Mouse (Mus musculus) neural tube, embryonic 14.5 days (tissue): Measurements from ENCODE around the gene Alkbh5. TPM values are rescaled to one million over a fixed set of nuclear protein-coding genes. Genes with fewer than 3 reads are reported as not detected.

Experiments
- ATAC-seq: fragments of 200-750 bp; cut with Nextera tagmentation; 2 replicates; pipeline ENCODE4 v1.8.0; 2017; ENCODE audit warnings: low read depth, mild to moderate bottlenecking, moderate TSS enrichment, moderate library complexity
- H3K27ac ChIP-seq: fragments of 300-500 bp; sonication (generic); 2 replicates; pipeline ENCODE4 v1.5.1; 2014; ENCODE audit warnings: low read depth, mild to moderate bottlenecking, control low read depth, low read length, moderate library complexity, mixed read lengths
- H3K27me3 ChIP-seq: fragments of 300-500 bp; sonication (generic); 2 replicates; pipeline ENCODE4 v1.6.1; 2014; ENCODE audit warnings: low read length; ENCODE audit not compliant: control insufficient read depth, insufficient read depth
- H3K36me3 ChIP-seq: fragments of 300-500 bp; sonication (generic); 2 replicates; pipeline ENCODE4 v1.6.1; 2014; ENCODE audit warnings: low read length, mixed read lengths; ENCODE audit not compliant: control insufficient read depth, insufficient read depth
- H3K4me1 ChIP-seq: fragments of 300-500 bp; sonication (generic); 2 replicates; pipeline ENCODE4 v1.6.1; 2014; ENCODE audit warnings: low read length; ENCODE audit not compliant: control insufficient read depth, insufficient read depth
- H3K4me2 ChIP-seq: fragments of 300-500 bp; sonication (generic); 2 replicates; pipeline ENCODE4 v1.6.1; 2014; ENCODE audit warnings: mild to moderate bottlenecking, low read depth, low read length, control low read depth
- H3K4me3 ChIP-seq: fragments of 300-500 bp; sonication (generic); 2 replicates; pipeline ENCODE4 v1.5.1; 2014; ENCODE audit warnings: low read depth, low read length, control low read depth, mixed read lengths
- H3K9ac ChIP-seq: fragments of 300-500 bp; sonication (generic); replicated peaks from 2 replicates; pipeline ENCODE4 v1.6.1; 2014; ENCODE audit warnings: low read depth, mild to moderate bottlenecking, control low read depth, low read length, mixed read lengths
- H3K9me3 ChIP-seq: fragments of 300-500 bp; sonication (generic); 2 replicates; pipeline ENCODE4 v1.6.1; 2016; ENCODE audit warnings: low read length; ENCODE audit not compliant: control insufficient read depth
- WGBS: fragments of 180-500 bp; shearing (Covaris S2); extraction: QIAGEN DNeasy Blood & Tissue Kit; methylation state at CpG from one replicate; pipeline ENCODE4 v1.1.7; 2014; 5-methylcytosine and 5-hydroxymethylcytosine counted together
- polyA plus RNA-seq: library from polyadenylated mRNA; unstranded; fragments of >200 nt; fragmentation: Nextera tagmentation; extraction: Ambion mirVana; gene quantifications from 2 replicates; pipeline ENCODE4 v1.2.1, GENCODE M21; 2014

Gene Alkbh5
- polyA plus RNA-seq, 1 experiment from 2014 or later, result 17.0 TPM

DNA sequence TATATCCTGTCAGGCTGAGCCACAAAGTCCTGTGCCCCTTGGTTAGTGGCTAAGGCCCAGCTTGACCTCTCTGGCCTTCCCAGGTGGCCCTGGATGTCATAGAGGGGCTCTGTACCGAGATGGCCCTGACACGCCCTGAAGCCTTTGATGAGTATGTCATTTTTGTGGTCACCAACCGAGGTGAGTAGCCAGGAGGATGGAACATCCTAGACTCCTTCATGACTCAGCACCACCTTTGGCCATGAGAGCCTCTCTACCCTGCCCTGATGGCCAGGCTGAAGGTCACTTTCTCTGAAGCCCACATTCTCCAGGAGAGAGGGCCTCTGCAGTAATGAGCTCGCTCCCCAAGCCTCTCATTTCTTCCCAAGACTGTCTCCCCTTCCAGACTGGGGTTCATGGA, 17.9 kb upstream of the Alkbh5 start:
- Histone ChIP-seq H3K36me3 (no peaks in the 10 kb centered on the region), H3K4me2 (no peak overlapping the region), H3K4me3 (no peak overlapping the region), H3K4me1 (no peaks in the 10 kb centered on the region), H3K9ac (no peak overlapping the region), H3K27ac (no peak overlapping the region), H3K9me3 (no peaks in the 10 kb centered on the region), H3K27me3 (no peaks in the 10 kb centered on the region)
- ATAC-seq, result no peak
- 75% methylated on average over 4 of the region's 4 CpGs for WGBS

DNA sequence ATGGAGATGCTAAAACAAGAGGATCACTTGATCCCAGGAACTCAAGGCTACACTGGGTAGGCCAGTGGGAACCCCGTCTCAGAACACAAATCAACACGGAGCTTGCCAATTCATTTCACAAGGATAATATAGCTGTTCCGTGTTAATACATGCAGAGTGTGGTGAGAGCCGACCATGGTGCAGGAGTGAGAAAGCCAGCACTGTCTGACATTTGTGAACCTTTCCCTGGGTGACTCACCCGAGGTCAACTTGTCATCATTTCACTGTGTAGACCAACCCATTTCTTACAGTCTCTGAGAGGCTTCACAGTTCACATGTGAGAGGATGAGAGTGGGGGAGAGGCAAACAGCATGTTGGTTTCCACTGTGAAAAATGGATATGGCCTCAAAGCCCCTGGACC, 14.2 kb upstream of the Alkbh5 start:
- 74% methylated on average over 5 of the region's 5 CpGs for WGBS
- Histone ChIP-seq H3K9ac (no peak overlapping the region), H3K4me2 (no peak overlapping the region), H3K4me1 (no peaks in the 10 kb centered on the region), H3K27ac (no peak overlapping the region), H3K27me3 (no peaks in the 10 kb centered on the region), H3K36me3 (no peaks in the 10 kb centered on the region), H3K9me3 (no peaks in the 10 kb centered on the region), H3K4me3 (no peak overlapping the region)
- no peak for ATAC-seq

DNA sequence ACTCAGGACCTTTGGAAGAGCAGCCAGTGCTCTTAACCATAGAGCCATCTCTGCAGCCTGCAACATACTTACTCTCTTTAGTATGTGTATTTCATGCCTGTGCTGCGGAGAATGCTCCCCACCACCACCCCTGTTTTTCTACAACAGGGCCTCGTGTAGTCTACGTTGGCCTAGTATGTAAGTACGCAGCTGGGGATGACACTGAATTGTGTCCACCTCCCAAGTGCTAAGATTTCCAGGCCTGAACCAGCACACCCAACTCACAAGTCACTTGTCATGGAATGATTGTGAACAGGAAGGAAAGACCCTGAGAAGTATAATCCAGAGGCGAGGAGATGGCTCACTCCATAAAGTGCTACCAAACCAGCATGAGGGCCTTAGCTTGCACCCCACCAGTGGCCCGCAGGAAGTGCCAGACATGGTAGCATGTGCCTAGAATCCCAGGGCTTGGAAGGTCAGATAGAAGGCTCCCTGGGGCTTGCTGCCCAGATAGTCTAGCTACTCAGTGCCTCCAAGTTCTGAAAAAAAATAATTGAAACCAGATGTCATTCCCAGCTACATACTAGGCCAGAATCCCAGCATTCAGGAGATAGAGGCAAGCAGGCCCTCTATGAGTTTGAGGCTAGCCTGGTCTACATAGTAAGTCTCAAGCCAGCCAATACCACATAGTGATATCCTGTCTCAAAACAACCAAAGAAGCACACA, 13.4 kb upstream of the Alkbh5 start:
- WGBS, result 86% methylated on average over 6 of the region's 6 CpGs
- H3K4me2 ChIP-seq, result no peak overlapping the region
- no peak overlapping the region for H3K27ac ChIP-seq
- no peak overlapping the region for H3K9ac ChIP-seq
- no peaks in the 10 kb centered on the region for H3K4me1 ChIP-seq
- no peaks in the 10 kb centered on the region for H3K27me3 ChIP-seq
- H3K36me3 ChIP-seq, result no peaks in the 10 kb centered on the region
- ATAC-seq, result no peak
- no peak overlapping the region for H3K4me3 ChIP-seq
- no peaks in the 10 kb centered on the region for H3K9me3 ChIP-seq

DNA sequence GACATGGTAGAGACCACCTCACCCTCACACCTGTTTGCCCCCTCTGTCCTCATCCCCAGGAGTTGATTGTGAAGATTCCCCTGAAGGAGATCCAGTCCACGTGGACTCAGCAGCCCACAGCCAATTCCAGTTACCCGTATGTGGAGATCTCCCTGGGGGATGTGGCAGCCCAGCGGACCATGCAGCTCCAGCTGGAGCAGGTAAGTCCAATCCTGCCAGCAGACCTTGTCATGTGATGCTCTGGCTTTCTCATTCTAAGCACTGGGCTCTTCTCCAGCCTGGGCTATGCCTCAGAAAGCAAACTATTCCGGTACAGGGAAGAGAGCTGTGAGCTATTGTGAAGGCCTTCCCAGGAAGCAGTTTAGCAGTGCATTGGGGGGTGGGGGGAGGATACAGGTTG, 9.7 kb upstream of the Alkbh5 start:
- H3K4me1 ChIP-seq, result no peaks in the 10 kb centered on the region
- no peaks in the 10 kb centered on the region for H3K27me3 ChIP-seq
- H3K4me3 ChIP-seq, result no peak overlapping the region
- 65% methylated on average over 4 of the region's 4 CpGs for WGBS
- no peaks in the 10 kb centered on the region for H3K9me3 ChIP-seq
- H3K4me2 ChIP-seq, result no peak overlapping the region
- no peak overlapping the region for H3K9ac ChIP-seq
- H3K36me3 ChIP-seq, result no peaks in the 10 kb centered on the region
- no peak for ATAC-seq
- no peak overlapping the region for H3K27ac ChIP-seq

DNA sequence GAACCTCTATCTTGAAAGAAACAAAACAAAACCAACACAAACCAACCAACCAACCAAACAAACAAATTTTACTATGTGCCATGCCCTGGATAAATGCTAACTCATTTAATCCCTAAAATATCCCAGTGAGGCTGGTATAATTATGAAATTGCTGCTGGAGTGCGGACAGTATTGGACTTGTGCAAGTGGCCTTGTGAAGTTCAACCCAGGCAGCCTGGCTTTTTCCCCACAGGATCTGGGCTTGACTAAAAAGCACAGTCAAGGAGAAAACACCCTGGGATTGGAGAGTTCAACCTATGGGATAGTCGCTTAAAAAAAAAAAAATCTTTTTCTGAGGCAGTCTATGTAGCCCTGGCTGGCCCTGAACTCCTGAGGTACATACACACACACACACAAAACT, 505 bp upstream of the Alkbh5 start:
- Histone ChIP-seq H3K4me2 (peak overlapping the region; percentile 99; the same call in 1 of the 2 replicates), H3K9ac (peak overlapping the region; percentile 80; the same call in 1 of the 2 replicates), H3K4me1 (peaks cover 26% of the 10 kb centered on the region), H3K27ac (peak overlapping the region; percentile 96), H3K36me3 (no peaks in the 10 kb centered on the region), H3K4me3 (no peak overlapping the region), H3K27me3 (no peaks in the 10 kb centered on the region), H3K9me3 (no peaks in the 10 kb centered on the region)
- WGBS, result 90% methylated on average over 2 of the region's 2 CpGs
- ATAC-seq, result no peak

DNA sequence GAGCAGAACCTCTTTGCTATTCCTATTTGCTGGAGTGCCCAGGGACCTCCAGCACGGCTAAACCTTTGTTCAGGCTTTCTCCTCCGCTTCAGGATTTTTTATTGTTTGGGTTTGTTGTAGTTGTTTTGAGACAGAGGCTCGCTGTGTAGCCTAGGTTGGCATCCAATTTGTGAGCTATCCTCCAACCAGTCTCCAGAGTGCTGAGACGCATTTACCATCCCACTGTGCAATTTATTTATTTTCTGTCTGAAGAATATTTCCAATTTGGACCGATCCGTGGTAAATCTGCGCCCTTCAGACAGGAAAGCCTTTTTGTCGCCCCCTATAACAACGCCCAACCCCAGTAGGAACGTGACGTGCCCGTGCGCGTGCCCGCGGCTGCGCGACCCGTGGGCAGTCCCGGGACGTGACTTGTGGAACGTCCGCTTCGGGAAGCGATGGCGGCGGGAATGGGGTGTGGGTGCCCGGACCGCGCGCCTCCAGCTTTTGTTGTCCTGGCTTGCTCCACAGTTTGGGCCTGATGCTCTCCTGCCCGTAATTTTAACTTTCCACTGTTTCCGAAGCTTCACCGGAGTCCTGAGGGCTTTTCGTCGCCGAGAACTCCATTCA, 782 bp downstream of the Alkbh5 start:
- H3K27ac ChIP-seq, result peak overlapping the region; percentile 96
- peak overlapping the region; percentile 99 for H3K4me2 ChIP-seq
- H3K27me3 ChIP-seq, result no peaks in the 10 kb centered on the region
- WGBS, result 0% methylated on average over 37 of the region's 37 CpGs
- H3K4me3 ChIP-seq, result peak overlapping the region; percentile 97
- peaks cover 37% of the 10 kb centered on the region for H3K4me1 ChIP-seq
- ATAC-seq, result peak; percentile 82
- H3K9me3 ChIP-seq, result no peaks in the 10 kb centered on the region
- peak overlapping the region; percentile 80 for H3K9ac ChIP-seq
- 0 out of 2 replicates have a peak, but pooled peaks cover 1% of the 10 kb centered on the region for H3K36me3 ChIP-seq

DNA sequence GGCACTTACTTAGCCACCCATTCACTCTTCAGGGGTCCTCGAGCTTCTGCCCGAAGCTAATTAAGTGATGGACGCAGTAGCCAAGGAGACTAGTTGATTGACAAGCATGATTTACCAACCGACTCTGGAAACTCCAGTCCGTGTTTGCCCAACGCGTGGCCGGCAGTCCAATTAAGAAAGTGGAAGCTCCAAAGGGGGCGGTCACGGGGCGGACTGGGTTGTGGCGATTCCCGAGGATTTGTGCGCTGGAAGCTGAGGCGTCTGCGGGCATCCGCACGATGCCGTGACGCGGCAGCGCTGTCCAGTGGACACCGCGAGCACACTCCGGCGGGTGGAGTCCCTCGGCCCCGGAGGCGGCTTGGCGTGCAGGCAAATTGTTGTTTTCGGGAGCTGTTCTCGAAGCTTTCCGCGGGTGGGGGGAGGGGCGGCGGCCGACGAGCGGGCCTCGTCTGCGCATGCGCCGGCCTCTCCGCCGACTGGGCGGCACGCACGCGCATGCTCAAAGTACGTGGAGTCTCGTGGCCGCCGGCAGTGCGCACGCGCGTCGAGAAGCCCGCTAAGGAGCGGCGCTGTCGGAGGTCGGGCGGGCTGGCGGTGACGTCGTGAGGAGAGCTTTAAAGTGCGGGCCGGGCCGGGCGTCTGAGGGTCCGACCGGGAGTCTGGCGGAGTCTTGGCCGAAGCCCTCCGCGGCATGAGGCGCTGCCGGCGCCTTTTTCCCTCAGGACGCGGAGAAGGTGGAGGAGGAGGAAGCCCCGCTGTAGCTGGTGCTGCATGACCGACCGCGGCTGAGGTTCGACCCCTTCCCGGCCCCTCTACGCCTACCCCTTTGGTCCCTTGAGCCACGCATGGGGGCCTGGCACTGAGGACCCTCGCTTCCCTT, 1.5 kb downstream of the Alkbh5 start:
- peak overlapping the region; percentile 99 for H3K4me2 ChIP-seq
- 0 out of 2 replicates have a peak, but pooled peaks cover 6% of the 10 kb centered on the region for H3K36me3 ChIP-seq
- H3K9ac ChIP-seq, result peak overlapping the region; percentile 80
- H3K4me1 ChIP-seq, result peaks cover 41% of the 10 kb centered on the region
- H3K4me3 ChIP-seq, result peak overlapping the region; percentile 97
- ATAC-seq, result peak; percentile 86
- no peaks in the 10 kb centered on the region for H3K27me3 ChIP-seq
- H3K27ac ChIP-seq, result peak overlapping the region; percentile 96
- no peaks in the 10 kb centered on the region for H3K9me3 ChIP-seq
- under 1% methylated on average over 87 of the region's 91 CpGs for WGBS

DNA sequence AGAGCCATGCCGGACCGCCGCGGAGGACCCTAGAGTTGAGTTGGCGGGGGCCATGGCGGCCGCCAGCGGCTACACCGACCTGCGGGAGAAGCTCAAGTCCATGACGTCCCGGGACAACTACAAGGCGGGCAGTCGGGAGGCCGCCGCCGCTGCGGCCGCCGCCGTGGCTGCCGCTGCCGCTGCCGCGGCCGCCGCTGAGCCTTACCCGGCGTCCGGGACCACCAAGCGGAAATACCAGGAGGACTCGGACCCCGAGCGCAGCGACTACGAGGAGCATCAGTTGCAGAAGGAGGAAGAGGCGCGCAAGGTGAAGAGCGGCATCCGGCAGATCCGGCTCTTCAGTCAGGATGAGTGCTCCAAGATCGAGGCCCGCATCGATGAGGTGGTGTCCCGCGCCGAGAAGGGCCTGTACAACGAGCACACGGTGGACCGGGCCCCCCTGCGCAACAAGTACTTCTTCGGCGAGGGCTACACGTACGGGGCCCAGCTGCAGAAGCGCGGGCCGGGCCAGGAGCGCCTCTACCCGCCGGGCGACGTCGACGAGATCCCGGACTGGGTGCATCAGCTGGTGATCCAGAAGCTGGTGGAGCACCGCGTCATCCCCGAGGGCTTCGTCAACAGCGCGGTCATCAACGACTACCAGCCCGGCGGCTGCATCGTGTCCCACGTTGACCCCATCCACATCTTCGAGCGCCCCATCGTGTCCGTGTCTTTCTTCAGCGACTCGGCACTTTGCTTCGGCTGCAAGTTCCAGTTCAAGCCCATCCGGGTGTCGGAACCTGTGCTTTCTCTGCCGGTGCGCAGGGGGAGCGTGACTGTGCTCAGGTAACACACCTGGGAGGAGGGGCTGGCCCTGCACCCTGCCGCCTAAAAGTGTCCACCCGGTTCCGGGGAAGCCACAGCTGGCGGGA, 2.4 kb downstream of the Alkbh5 start:
- 0 out of 2 replicates have a peak, but pooled peaks cover 6% of the 10 kb centered on the region for H3K36me3 ChIP-seq
- H3K9ac ChIP-seq, result peak overlapping the region; percentile 80
- under 1% methylated on average over 93 of the region's 93 CpGs for WGBS
- peak overlapping the region; percentile 97 for H3K4me3 ChIP-seq
- ATAC-seq, result peak; percentile 26
- no peaks in the 10 kb centered on the region for H3K27me3 ChIP-seq
- H3K4me2 ChIP-seq, result peak overlapping the region; percentile 99
- peak overlapping the region; percentile 96 for H3K27ac ChIP-seq
- H3K9me3 ChIP-seq, result no peaks in the 10 kb centered on the region
- H3K4me1 ChIP-seq, result peaks cover 43% of the 10 kb centered on the region
